Mouse (Mus musculus) olfactory bulb, adult 2 months (tissue): ENCODE measurements around the gene Gdf1.

Experiments used
- CTCF ChIP-seq: fragments of 200-500 bp; IDR thresholded peaks from 2 replicates; pipeline ENCODE4 v1.5.1; 2012; ENCODE audit warnings: low read depth, mild to moderate bottlenecking, low read length, moderate library complexity; ENCODE audit not compliant: insufficient read depth
- POLR2A ChIP-seq: fragments of 200-500 bp; IDR thresholded peaks from 2 replicates; pipeline ENCODE4 v1.6.1; 2012; ENCODE audit warnings: mild to moderate bottlenecking, low read depth, low read length, moderate library complexity; ENCODE audit not compliant: insufficient read depth

GRCm38 (mm10) chr8:70370476-70370875, 40.9 kb downstream of the Gdf1 start:
- no peak for TF ChIP-seq CTCF
- TF ChIP-seq POLR2A, result no peak
